Mouse (Mus musculus): ENCODE measurements around the gene Asb13. TPM values are rescaled to one million over a fixed set of nuclear protein-coding genes. Genes with fewer than 3 reads are reported as not detected.

Gene Asb13
- total RNA-seq, 2 experiments from 2014 or later: 47.6 to 51.9 TPM

GRCm38 (mm10) chr13:3659163-3660160 is 25.6 kb downstream of the Asb13 start:
- intact Hi-C loops (cut with DNase I): no loop called here
- DNase-seq (ENCODE audit: low spot score in 2 of 2): no peak

GRCm38 (mm10) chr13:3664241-3664640 is 30.4 kb downstream of the Asb13 start:
- intact Hi-C loops (cut with DNase I): loop anchor here (2.0 kb wide), 1 partner anchor 337 kb away; no protein-coding TSS in a partner anchor
- DNase-seq (ENCODE audit: low spot score in 2 of 2): no peak

GRCm38 (mm10) chr13:3665308-3665723 is 31.5 kb downstream of the Asb13 start:
- intact Hi-C loops (cut with DNase I): loop anchor here (1.0 to 2.0 kb wide), 2 partner anchors 232 to 335 kb away; no protein-coding TSS in a partner anchor
- DNase-seq (ENCODE audit: low spot score in 2 of 2): peak; percentile 53 to 59

- intact Hi-C loops (cut with DNase I): no loop called here
- DNase-seq (ENCODE audit: low spot score in 2 of 2): no peak
These were observed 33.5 kb downstream of the Asb13 start for GRCm38 (mm10) chr13:3667288-3667873.

- intact Hi-C loops (cut with DNase I): no loop called here
- no peak for DNase-seq (ENCODE audit: low spot score in 2 of 2)
These were observed 34.2 kb downstream of the Asb13 start for GRCm38 (mm10) chr13:3668068-3668467.

GRCm38 (mm10) chr13:3669611-3670010 is 35.8 kb downstream of the Asb13 start:
- intact Hi-C loops (cut with DNase I): no loop called here
- DNase-seq (ENCODE audit: low spot score in 2 of 2): no peak

GRCm38 (mm10) chr13:3670039-3670438 is 36.2 kb downstream of the Asb13 start:
- no peak for DNase-seq (ENCODE audit: low spot score in 2 of 2)
- intact Hi-C loops (cut with DNase I): no loop called here

- intact Hi-C loops (cut with DNase I): no loop called here
- no peak for DNase-seq (ENCODE audit: low spot score in 2 of 2)
These were observed 39.3 kb downstream of the Asb13 start for GRCm38 (mm10) chr13:3673151-3673550.

- no peak for DNase-seq (ENCODE audit: low spot score in 2 of 2)
- intact Hi-C loops (cut with DNase I): no loop called here
These were observed 39.8 kb downstream of the Asb13 start for GRCm38 (mm10) chr13:3673622-3674021.

GRCm38 (mm10) chr13:3675855-3676254 is 42.0 kb downstream of the Asb13 start:
- no peak for DNase-seq (ENCODE audit: low spot score in 2 of 2)
- intact Hi-C loops (cut with DNase I): no loop called here

- no peak for DNase-seq (ENCODE audit: low spot score in 2 of 2)
- intact Hi-C loops (cut with DNase I): no loop called here
These were observed 45.3 kb downstream of the Asb13 start for GRCm38 (mm10) chr13:3679098-3679497.

GRCm38 (mm10) chr13:3686306-3686705 is 52.5 kb downstream of the Asb13 start:
- no peak for DNase-seq (ENCODE audit: low spot score in 2 of 2)
- intact Hi-C loops (cut with DNase I): no loop called here

- DNase-seq (ENCODE audit: low spot score in 2 of 2): no peak
These were observed 60.9 kb downstream of the Asb13 start for GRCm38 (mm10) chr13:3694599-3695343.

GRCm38 (mm10) chr13:3696977-3697735 is 63.3 kb downstream of the Asb13 start:
- intact Hi-C loops (cut with DNase I): loop anchor here (5.0 kb wide), 1 partner anchor 80 kb away; no protein-coding TSS in a partner anchor
- DNase-seq (ENCODE audit: low spot score in 2 of 2): no peak

More at GRCm38 (mm10) chr13:3694599-3695343, 60.9 kb downstream of the Asb13 start:
- intact Hi-C loops (cut with DNase I): loop anchor here (5.0 kb wide), 1 partner anchor 83 kb away; no protein-coding TSS in a partner anchor

- intact Hi-C loops (cut with DNase I): no loop called here
- no peak for DNase-seq (ENCODE audit: low spot score in 2 of 2)
These were observed 66.9 kb downstream of the Asb13 start for GRCm38 (mm10) chr13:3700752-3701151.
